Mouse (Mus musculus) ZHBTc4 (cell line): Measurements from ENCODE around the gene Gabrg3.
A peak's percentile ranks its signal among the peaks of the same experiment; 100 is the strongest.

Experiments used
- DNase-seq: peaks from one replicate; pipeline ENCODE4 v3.0.0-alpha.2; 2011; ENCODE audit warnings: low read depth, low spot score

Gabrg3 gene

DNA sequence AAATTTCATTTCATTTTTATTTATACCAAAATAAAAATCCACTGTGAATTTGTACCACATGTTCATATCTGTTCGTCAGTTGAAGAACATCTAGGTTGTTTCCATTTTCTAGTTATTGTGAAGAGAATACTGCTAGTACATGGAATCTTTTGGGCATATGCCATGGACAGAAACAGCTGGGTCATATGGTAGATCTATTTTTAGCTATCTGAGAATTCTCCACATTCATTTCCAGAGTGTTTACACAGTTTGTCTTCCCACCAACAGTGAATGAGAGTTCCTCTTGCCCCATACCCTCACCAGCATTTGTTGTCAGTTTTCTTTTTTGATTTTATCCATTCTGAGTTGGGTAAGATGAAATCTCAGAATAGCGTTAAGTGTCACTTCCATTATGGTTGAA is 75.0 kb downstream of the Gabrg3 start:
- no peak for DNase-seq

- DNase-seq, result no peak
These were observed 79.7 kb downstream of the Gabrg3 start for GRCm38 (mm10) chr7:57307337-57307736.

GRCm38 (mm10) chr7:57296639-57297038 is 90.3 kb downstream of the Gabrg3 start:
- no peak for DNase-seq

DNA sequence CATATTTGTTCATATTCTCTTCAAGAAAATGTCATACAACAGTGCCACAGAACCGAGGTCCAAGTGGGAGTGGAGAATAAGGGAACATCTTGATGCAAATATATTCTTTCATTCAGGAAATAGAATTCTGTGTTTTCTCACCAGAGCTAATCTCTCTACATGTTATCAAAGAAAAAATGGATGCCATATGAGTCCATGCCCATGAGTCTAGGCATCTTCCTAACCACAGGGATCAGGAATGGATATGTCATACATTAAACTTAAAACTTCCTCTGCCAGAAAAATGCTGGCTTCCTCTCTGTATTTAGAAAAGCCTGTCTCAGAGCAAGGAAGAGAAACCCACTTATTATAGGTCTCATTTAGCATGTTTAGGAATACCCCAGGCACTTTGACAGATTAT is 92.9 kb downstream of the Gabrg3 start:
- no peak for DNase-seq

DNA sequence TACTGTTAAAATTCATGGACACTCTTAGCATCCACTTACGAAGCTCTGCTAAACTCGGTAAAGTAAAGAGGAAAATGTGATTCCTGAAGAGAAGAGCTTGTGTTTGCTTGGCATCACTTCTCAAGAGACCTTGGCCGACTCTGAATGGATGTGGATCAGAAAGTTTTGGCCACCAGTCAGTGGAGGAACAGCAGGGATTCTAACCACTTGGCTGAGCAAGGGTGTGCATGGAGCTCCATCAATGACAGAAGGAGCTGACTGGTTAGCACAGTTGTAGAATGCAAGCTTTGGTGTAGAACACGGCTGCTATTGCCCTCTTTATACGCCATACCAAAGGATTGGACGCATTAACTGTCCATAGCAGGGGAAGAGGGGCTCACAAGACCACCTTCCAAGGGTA is 93.4 kb downstream of the Gabrg3 start:
- no peak for DNase-seq

- DNase-seq, result no peak
These were observed 103.8 kb downstream of the Gabrg3 start for GRCm38 (mm10) chr7:57283186-57283585.

DNA sequence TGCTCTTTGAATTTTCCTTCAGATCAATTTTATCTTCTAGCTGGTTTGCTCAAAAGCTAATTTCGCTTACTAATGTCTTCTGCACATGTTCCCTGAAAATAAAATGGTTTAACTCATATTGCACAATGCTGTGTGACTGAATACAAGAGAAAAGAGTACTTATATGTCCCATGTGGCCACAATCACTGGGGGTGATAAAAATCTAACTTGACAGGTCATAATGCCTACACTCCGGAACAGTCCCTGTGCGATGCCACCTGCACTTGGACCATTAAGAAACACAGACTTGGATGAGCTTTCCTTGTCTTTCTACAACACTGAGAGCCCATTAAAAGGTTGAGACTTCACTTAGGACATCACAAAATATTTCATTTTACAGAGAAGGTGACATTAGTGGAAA is 108.1 kb downstream of the Gabrg3 start:
- no peak for DNase-seq

DNA sequence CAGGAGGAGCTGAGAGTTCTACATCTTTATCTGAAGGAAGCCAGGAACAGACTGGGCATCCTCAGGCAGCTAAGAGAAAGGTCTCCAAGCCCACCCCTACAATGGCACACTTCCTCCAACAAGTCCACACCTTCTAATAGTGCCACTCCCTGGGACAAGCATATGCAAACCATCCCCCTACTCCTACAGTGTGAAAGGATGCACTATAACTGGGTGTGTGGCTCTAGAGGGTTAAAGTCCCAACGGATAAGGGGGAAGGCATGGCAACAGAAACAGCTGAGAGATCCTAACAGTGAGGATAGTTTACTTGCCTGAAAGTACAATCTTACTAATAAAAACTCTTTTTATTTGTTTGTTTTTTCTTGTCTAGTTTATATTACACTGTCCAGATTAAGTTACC is 126.8 kb downstream of the Gabrg3 start:
- no peak for DNase-seq

DNA sequence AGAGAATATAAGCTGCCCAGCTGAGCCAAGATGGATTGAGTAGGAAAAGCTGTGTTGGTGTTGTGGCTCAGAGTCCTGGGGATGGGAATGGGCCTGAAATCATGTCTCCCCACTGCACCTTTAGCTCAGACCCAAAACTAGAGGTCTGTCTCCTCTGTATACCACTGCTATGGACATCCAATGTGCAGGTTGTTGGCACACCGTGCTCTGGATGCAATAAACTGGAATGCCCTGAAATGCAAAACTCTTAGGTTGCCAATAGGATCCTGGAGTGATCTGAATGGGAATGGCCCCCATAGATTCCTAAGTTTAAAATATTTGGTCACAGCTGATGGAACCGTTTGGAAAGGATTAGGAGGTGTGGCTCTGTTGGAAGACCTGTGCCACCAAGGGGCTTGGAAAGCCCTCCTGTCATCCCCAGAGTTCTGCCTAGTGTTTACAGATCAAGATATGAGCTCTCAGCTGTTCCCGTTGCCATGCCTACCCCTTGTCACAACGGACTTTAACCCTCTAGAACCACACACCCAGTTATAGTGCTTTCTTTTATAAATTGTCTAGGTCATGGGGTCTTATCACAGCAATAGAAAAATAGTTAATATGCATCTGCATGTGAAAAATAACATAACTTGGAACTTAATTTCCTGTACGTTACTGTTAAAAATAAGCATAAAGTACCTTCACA is 128.0 kb downstream of the Gabrg3 start:
- DNase-seq, result no peak

DNA sequence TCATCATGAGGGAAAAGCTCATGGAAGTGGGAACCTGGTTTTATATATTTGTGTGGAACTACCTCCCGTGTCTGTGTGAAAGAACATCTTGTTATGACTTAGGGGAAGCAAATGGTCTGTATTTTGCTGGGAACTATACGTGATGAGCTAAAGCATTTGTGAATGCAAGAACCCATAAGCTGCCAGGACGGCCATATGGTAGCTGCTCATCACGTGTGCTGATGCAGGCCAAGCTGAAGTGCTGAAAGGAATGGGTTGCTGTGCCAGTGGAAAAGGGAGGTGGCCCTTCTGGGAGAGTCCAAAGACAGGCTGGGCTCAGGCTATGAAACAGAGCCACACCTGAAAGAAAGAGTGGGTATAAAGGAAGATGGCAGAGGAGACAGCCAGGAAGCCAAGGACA is 143.0 kb downstream of the Gabrg3 start:
- no peak for DNase-seq

GRCm38 (mm10) chr7:57214119-57214518 is 172.9 kb downstream of the Gabrg3 start:
- DNase-seq, result no peak

- no peak for DNase-seq
These were observed 201.0 kb downstream of the Gabrg3 start for GRCm38 (mm10) chr7:57186015-57186414.

GRCm38 (mm10) chr7:57175891-57176545 is 211.0 kb downstream of the Gabrg3 start:
- DNase-seq, result peak; percentile 68

GRCm38 (mm10) chr7:57166931-57167330 is 220.1 kb downstream of the Gabrg3 start:
- DNase-seq, result no peak

- no peak for DNase-seq
These were observed 228.8 kb downstream of the Gabrg3 start for GRCm38 (mm10) chr7:57158211-57158610.

DNA sequence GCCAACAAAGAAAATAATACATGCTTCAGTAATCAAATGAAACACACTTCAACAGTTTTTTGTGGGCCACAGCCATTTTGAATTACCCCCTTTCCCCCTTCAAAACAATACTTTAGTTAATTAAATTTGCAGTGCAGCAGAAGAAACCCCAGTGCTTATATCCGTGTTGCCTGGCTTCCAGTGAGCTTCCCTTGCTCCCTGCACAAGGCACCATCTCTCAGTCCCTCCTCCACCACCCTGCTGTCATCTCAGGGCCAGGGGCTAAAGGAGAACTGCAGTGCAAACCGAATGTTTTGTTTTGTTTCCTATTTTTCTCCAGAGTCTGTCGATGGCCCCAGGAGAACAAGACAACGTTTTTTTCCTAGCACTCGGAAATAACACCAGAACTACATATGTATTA is 233.2 kb downstream of the Gabrg3 start:
- no peak for DNase-seq

GRCm38 (mm10) chr7:57150768-57151167 is 236.2 kb downstream of the Gabrg3 start:
- no peak for DNase-seq

DNA sequence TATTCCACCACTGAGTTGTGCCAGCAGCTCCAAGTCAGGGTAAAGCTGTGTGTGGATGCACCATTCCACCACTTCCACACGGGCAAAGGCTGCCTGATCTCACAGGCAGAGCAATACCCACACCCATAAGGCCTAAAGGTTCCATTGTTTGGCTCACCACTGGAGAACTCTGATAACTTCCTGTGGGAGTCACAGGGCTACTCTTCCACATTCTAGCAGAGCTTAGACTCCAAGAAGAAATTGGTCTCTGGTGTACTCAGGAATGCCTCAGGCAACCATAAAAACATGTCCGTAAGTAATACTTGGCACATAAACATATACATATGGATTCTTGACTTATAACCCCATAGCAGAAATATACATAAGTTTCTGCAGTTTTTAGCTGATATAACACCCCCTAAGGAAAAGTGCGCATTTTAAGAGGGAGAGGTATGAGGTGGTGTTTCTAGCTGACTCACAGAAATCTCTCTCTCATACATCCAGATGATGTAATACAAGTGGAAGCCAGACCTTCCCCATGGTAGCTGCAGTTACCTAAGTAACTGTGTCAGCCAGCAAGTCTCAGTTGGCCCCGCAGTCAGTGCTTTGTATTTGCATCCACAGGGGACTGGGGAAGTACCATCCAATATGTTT is 248.8 kb downstream of the Gabrg3 start:
- DNase-seq, result no peak

DNA sequence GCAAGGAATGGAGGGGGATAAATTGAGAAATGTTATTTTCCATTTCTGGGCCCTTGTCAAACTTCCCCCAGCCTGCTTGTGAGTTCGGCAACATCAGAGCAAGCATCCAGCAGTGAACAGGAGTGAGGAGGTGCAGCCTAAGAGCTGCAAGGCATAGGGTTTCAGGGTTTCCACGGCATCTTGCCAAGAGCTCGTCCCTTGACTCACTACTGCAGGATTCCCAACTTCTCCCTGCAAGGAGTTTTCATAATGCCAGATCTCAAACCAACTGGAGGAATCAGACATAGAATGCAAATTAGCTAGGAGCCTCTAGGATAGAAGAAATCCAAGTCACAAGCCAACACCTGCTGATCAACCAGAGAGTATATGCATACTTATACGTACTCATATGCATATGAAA is 254.0 kb downstream of the Gabrg3 start:
- DNase-seq, result no peak

- DNase-seq, result no peak
These were observed 254.5 kb downstream of the Gabrg3 start for GRCm38 (mm10) chr7:57132471-57132870.

DNA sequence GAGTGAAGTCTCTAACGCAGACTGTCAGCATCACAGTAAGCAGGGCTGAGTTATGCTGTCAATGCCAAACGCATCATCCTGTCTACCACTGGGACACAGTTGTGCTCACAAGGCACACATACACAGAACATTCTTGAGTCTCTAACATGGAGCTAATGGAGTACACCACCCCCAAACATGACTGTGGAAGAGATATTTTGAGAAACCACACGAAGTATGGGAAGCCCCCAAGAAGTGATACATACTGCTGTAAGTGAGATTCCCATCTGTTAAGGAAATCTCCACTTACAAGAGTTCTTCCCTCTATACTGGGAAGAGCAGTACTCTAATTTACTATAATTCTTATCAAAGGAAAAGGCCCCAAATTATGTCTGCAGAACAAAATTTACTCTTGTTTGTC is 286.9 kb downstream of the Gabrg3 start:
- no peak for DNase-seq

GRCm38 (mm10) chr7:57082071-57082470 is 304.9 kb downstream of the Gabrg3 start:
- peak; percentile 60 for DNase-seq
